Mouse (Mus musculus) bone marrow macrophage, adult 2 months (primary cell): Measurements from ENCODE around the gene Slc5a9. TPM values are rescaled to one million over a fixed set of nuclear protein-coding genes. Genes with fewer than 3 reads are reported as not detected.
"Not testable (repeated sequence)": the region's sequence is repeated elsewhere in the genome, so short reads cannot be mapped to it uniquely, and the experiment has no call there.

Experiments used
- H3K27ac ChIP-seq: 2 replicates; pipeline ENCODE4 v1.5.1; 2012; ENCODE audit warnings: low read depth, low read length; ENCODE audit not compliant: insufficient read depth
- H3K4me1 ChIP-seq: 2 replicates; pipeline ENCODE4 v1.6.1; 2012; ENCODE audit warnings: low read length; ENCODE audit not compliant: control insufficient read depth, insufficient read depth
- H3K4me3 ChIP-seq: 2 replicates; pipeline ENCODE4 v1.5.1; 2012; ENCODE audit warnings: mild to moderate bottlenecking, low read length, moderate library complexity; ENCODE audit not compliant: insufficient read depth
- CTCF ChIP-seq: IDR thresholded peaks from 2 replicates; pipeline ENCODE4 v1.5.1; 2012; ENCODE audit warnings: low read depth, mild to moderate bottlenecking, low read length, moderate library complexity
- POLR2A ChIP-seq: IDR thresholded peaks from 2 replicates; pipeline ENCODE4 v1.6.1; 2012; ENCODE audit warnings: mild to moderate bottlenecking, low read depth, low read length, borderline replicate concordance
- polyA plus RNA-seq: library from polyadenylated mRNA; stranded (reverse); fragments of >200 nt; gene quantifications from 2 replicates; pipeline ENCODE4 v1.2.4, GENCODE M21; 2012; ENCODE audit not compliant: missing spikeins, insufficient read depth, insufficient read length

Gene Slc5a9
- not detected in 2 replicates for polyA plus RNA-seq

GRCm38 (mm10) chr4:111902775-111903174 lies at the start of gene Slc5a9:
Slc5a9 (minus strand) TSS chr4:111902918.
- Histone ChIP-seq H3K27ac (no peak within 1 kb of the TSS), H3K4me1 (no peaks in the 10 kb centered on the region), H3K4me3 (no peak within 1 kb of the TSS)
- no peak for TF ChIP-seq CTCF
- no peak for TF ChIP-seq POLR2A

- Histone ChIP-seq H3K27ac (no peak within 1 kb of the TSS), H3K4me3 (no peak within 1 kb of the TSS), H3K4me1 (no peaks in the 10 kb centered on the region)
- TF ChIP-seq CTCF (no peak), POLR2A (no peak)
These were observed 16.4 kb upstream of the Slc5a9 start, which contains the start of gene Skint8 for GRCm38 (mm10) chr4:111919092-111919491. Skint8 (plus strand) TSS chr4:111919392.

GRCm38 (mm10) chr4:111907926-111908325 lies 5.2 kb upstream of the Slc5a9 start:
- Histone ChIP-seq H3K4me1 (no peaks in the 10 kb centered on the region), H3K4me3 (no peak overlapping the region), H3K27ac (no peak overlapping the region)
- TF ChIP-seq POLR2A = no peak
- no peak for TF ChIP-seq CTCF

- Histone ChIP-seq H3K4me3 (no peak overlapping the region), H3K27ac (no peak overlapping the region), H3K4me1 (no peaks in the 10 kb centered on the region)
- no peak for TF ChIP-seq CTCF
These were observed 1.2 kb downstream of the Slc5a9 start for GRCm38 (mm10) chr4:111901473-111901872.

- not testable (repeated sequence) for H3K27ac ChIP-seq, H3K4me3 ChIP-seq, H3K4me1 ChIP-seq
These were observed 2.2 kb downstream of the Slc5a9 start for GRCm38 (mm10) chr4:111900491-111900890.

GRCm38 (mm10) chr4:111898566-111898965 lies 4.2 kb downstream of the Slc5a9 start:
- Histone ChIP-seq H3K4me1 (no peaks in the 10 kb centered on the region), H3K27ac (no peak overlapping the region), H3K4me3 (no peak overlapping the region)
- TF ChIP-seq POLR2A (no peak), CTCF (no peak)

DNA sequence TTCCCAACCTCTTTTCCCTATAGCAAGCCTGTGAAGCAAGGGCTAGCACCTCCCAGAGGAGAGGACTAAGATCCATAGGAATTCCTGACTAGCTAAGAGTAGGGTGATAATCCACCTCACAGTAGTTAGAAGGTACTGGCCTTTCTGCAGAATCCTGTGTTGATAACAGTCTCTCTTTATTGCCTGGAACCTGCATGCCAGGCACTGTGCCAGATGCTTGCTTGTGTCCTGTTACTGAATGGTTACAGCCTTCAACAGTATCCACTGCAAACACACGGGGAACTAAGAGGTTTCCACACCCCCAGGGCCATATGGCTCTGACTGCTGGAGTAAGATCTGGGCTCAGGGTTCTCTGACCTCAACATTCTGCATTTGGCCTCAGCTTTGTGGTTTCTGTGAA lies 5.0 kb downstream of the Slc5a9 start:
- Histone ChIP-seq H3K4me1 (no peaks in the 10 kb centered on the region), H3K4me3 (no peak overlapping the region), H3K27ac (no peak overlapping the region)
- no peak for TF ChIP-seq POLR2A
- TF ChIP-seq CTCF = no peak

DNA sequence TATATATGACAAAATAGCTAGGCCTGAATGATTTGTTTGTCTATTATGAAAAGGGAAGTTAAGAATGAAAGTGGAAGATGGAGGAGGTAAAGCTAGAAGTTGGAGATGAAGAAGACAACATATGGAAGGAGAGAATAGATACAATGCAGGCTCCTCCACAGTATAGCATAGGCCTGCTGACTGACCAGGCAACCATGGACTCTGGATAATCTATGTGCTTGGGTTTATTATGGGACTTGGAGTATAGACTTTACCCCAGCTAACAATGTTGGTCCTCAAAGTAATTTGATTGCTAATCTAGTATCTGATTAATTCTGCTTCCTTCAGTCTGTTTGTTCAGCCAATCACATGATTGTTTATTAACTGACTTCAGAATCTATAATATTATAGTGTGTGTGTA lies 10.6 kb downstream of the Slc5a9 start:
- Histone ChIP-seq H3K4me3 (no peak overlapping the region), H3K27ac (no peak overlapping the region), H3K4me1 (no peaks in the 10 kb centered on the region)
- TF ChIP-seq CTCF = no peak
- no peak for TF ChIP-seq POLR2A

DNA sequence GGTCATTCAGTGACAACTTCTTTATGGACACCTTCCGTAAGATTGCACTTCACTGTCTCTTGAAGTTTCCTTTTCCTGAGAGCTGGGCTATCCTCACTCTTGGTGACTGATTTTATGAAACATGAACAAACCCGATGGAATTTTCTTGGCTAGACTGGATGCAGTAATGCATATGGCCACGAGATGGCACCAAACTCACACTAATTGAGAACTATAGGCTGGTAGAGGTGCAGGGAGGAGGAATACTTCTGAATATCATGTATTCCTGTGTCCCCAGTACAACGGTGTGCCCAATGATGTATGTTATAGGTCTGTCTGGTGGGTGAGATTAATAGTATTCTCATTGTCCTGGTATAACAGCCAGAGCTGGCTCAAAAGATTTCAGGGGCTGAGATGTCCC lies 16.1 kb downstream of the Slc5a9 start:
- TF ChIP-seq CTCF (no peak), POLR2A (no peak)
- H3K4me1 ChIP-seq = no peaks in the 10 kb centered on the region
- H3K27ac ChIP-seq = no peak overlapping the region
- H3K4me3 ChIP-seq = no peak overlapping the region

GRCm38 (mm10) chr4:111886018-111886417 lies 16.7 kb downstream of the Slc5a9 start:
- no peak for TF ChIP-seq POLR2A
- peak; percentile 14; the same call in 1 of the 2 replicates for TF ChIP-seq CTCF
- no peaks in the 10 kb centered on the region for H3K4me1 ChIP-seq
- no peak overlapping the region for H3K27ac ChIP-seq
- H3K4me3 ChIP-seq = 0 out of 2 replicates have a peak overlapping the region, but pooled peaks have one; percentile 21

DNA sequence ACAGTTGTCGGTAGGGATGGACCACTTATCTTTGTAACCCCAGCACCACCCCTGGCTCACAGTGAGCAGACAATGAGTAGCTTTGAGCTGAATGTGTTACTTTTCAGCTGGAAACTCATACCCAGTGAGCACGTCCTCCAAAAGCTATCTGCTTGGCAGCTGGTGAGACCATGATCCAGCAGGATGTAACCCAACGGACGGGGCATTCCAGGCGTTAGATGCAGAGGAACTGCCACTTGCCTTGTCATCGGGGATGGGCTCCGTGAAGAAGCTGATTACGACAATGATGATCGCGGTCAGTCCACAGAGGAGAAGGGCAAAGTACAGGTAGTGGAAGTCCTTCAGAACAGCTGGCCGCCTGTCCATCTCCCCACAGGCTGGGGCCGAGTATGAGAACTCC lies 19.2 kb downstream of the Slc5a9 start:
- TF ChIP-seq CTCF (no peak), POLR2A (no peak)
- no peak overlapping the region for H3K4me3 ChIP-seq
- H3K4me1 ChIP-seq = no peaks in the 10 kb centered on the region
- H3K27ac ChIP-seq = no peak overlapping the region
